Comparison of ENCODE assay signal across 10 mouse cellular contexts in genomic region chr9:57139571-57139970, GRCm38 (mm10).
"Had no signal": no experiment of that assay in that cellular context is flagged by ENCODE, and none has a peak within 500 bp of the region (broad histone marks: within the 10 kb centered on the region; RNA-seq: fewer than 3 reads in every experiment).

No protein-coding gene starts in this region.

- H3K27ac ChIP-seq: limb, embryonic 13.5 days; midbrain, embryonic 10.5 days; neural tube, embryonic 15.5 days; stomach, postnatal 0 days had no signal

- H3K4me3 ChIP-seq: limb, embryonic 13.5 days; midbrain, embryonic 10.5 days; neural tube, embryonic 15.5 days had no signal

- H3K9me3 ChIP-seq: limb, embryonic 13.5 days; midbrain, embryonic 10.5 days; neural tube, embryonic 15.5 days had no signal

- H3K9ac ChIP-seq: limb, embryonic 13.5 days; lung, embryonic 14.5 days; neural tube, embryonic 15.5 days had no signal

- DNase-seq: kidney, adult 11 months; kidney, adult 9 months; kidney, postnatal 10 days; left cerebral cortex, postnatal 4 days; lung, embryonic 14.5 days; thymus, postnatal 4 days had no signal

- H3K4me2 ChIP-seq: limb, embryonic 13.5 days; lung, embryonic 14.5 days; neural tube, embryonic 15.5 days had no signal

- H3K4me1 ChIP-seq: limb, embryonic 13.5 days; midbrain, embryonic 10.5 days; neural tube, embryonic 15.5 days had no signal

- H3K27me3 ChIP-seq: limb, embryonic 13.5 days; neural tube, embryonic 15.5 days had no signal
